Mouse (Mus musculus) heart, embryonic 16.5 days (tissue): ENCODE results near the gene Eif4a1. TPM values are rescaled to one million over a fixed set of nuclear protein-coding genes. Genes with fewer than 3 reads are reported as not detected.
A peak's percentile ranks its signal among the peaks of the same experiment; 100 is the strongest.

Experiments
- ATAC-seq: fragments of 200-750 bp; cut with Nextera tagmentation; replicated peaks from 2 replicates; pipeline ENCODE4 v1.8.0; 2017; ENCODE audit warnings: moderate number of reproducible peaks; ENCODE audit not compliant: insufficient read depth, low FRiP score; ENCODE audit errors: extremely low read depth
- H3K27ac ChIP-seq: fragments of 300-500 bp; sonication (generic); 2 replicates; pipeline ENCODE4 v1.5.1; 2014; ENCODE audit warnings: mild to moderate bottlenecking, low read length, control low read depth, moderate library complexity
- H3K27me3 ChIP-seq: fragments of 300-500 bp; sonication (generic); 2 replicates; pipeline ENCODE4 v1.6.1; 2014; ENCODE audit warnings: low read length, mixed read lengths; ENCODE audit not compliant: control insufficient read depth, insufficient read depth
- H3K36me3 ChIP-seq: fragments of 300-500 bp; sonication (generic); 2 replicates; pipeline ENCODE4 v1.6.1; 2014; ENCODE audit not compliant: control insufficient read depth, insufficient read depth
- H3K4me1 ChIP-seq: fragments of 300-500 bp; sonication (generic); 2 replicates; pipeline ENCODE4 v1.6.1; 2014; ENCODE audit warnings: low read length, mixed read lengths; ENCODE audit not compliant: control insufficient read depth, insufficient read depth
- H3K4me2 ChIP-seq: fragments of 300-500 bp; sonication (generic); 2 replicates; pipeline ENCODE4 v1.6.1; 2014; ENCODE audit warnings: low read depth, mild to moderate bottlenecking, control low read depth, low read length
- H3K4me3 ChIP-seq: fragments of 300-500 bp; sonication (generic); 2 replicates; pipeline ENCODE4 v1.5.1; 2014; ENCODE audit warnings: mild to moderate bottlenecking, control low read depth, low read length
- H3K9ac ChIP-seq: fragments of 300-500 bp; sonication (generic); 2 replicates; pipeline ENCODE4 v1.6.1; 2014; ENCODE audit warnings: low read length, control low read depth
- H3K9me3 ChIP-seq: fragments of 300-500 bp; sonication (generic); replicated peaks from 2 replicates; pipeline ENCODE4 v1.6.1; 2016; ENCODE audit warnings: low read length; ENCODE audit not compliant: control insufficient read depth
- WGBS: fragments of 180-500 bp; shearing (Covaris S2); extraction: QIAGEN DNeasy Blood & Tissue Kit; methylation state at CpG from one replicate; pipeline ENCODE4 v1.1.7; 2014; 5-methylcytosine and 5-hydroxymethylcytosine counted together
- polyA plus RNA-seq: library from polyadenylated mRNA; unstranded; fragments of >200 nt; fragmentation: Nextera tagmentation; extraction: Ambion mirVana; gene quantifications from 2 replicates; pipeline ENCODE4 v1.2.1, GENCODE M21; 2015

The Eif4a1 gene
- polyA plus RNA-seq = 337 and 346 TPM in 2 replicates

GRCm38 (mm10) chr11:69672211-69672706 is at the start of gene Eif4a1:
TSS of gene Eif4a1 (minus strand) at chr11:69672423.
- Histone ChIP-seq H3K4me3 (peak within 1 kb of the TSS; percentile 100), H3K9ac (peak within 1 kb of the TSS; percentile 100), H3K9me3 (no peaks in the 10 kb centered on the region), H3K4me2 (peak within 1 kb of the TSS; percentile 97), H3K27me3 (no peaks in the 10 kb centered on the region), H3K27ac (peak within 1 kb of the TSS; percentile 98), H3K36me3 (peaks cover 65% of the 10 kb centered on the region), H3K4me1 (peaks cover 23% of the 10 kb centered on the region)
- ATAC-seq = peak; percentile 98
- under 1% methylated on average over 36 of the region's 36 CpGs for WGBS

GRCm38 (mm10) chr11:69720852-69721251 is 48.6 kb upstream of the Eif4a1 start:
- no peak for ATAC-seq
- no peaks in the 10 kb centered on the region for H3K36me3 ChIP-seq
- peaks cover 3% of the 10 kb centered on the region for H3K4me1 ChIP-seq
- H3K27me3 ChIP-seq = no peaks in the 10 kb centered on the region
- H3K9ac ChIP-seq = no peak overlapping the region
- no peak overlapping the region for H3K27ac ChIP-seq
- 79% methylated on average over 6 of the region's 6 CpGs for WGBS
- H3K9me3 ChIP-seq = no peaks in the 10 kb centered on the region
- no peak overlapping the region for H3K4me2 ChIP-seq
- H3K4me3 ChIP-seq = no peak overlapping the region

- Histone ChIP-seq H3K27me3 (no peaks in the 10 kb centered on the region), H3K4me1 (peaks cover 5% of the 10 kb centered on the region), H3K27ac (no peak overlapping the region), H3K4me2 (no peak overlapping the region), H3K36me3 (no peaks in the 10 kb centered on the region), H3K9ac (no peak overlapping the region), H3K4me3 (no peak overlapping the region), H3K9me3 (no peaks in the 10 kb centered on the region; the same call in 1 of the 2 replicates)
- 65% methylated on average over 6 of the region's 6 CpGs for whole genome bisulfite sequencing
- ATAC-seq = no peak
Observed at GRCm38 (mm10) chr11:69719423-69719822, 47.2 kb upstream of the Eif4a1 start.

GRCm38 (mm10) chr11:69718661-69719060 is 46.4 kb upstream of the Eif4a1 start:
- Histone ChIP-seq H3K27ac (no peak overlapping the region), H3K4me2 (peak overlapping the region; percentile 15; the same call in 1 of the 2 replicates), H3K9ac (no peak overlapping the region), H3K36me3 (no peaks in the 10 kb centered on the region), H3K4me1 (peaks cover 5% of the 10 kb centered on the region), H3K9me3 (no peaks in the 10 kb centered on the region; the same call in 1 of the 2 replicates), H3K27me3 (no peaks in the 10 kb centered on the region), H3K4me3 (no peak overlapping the region)
- ATAC-seq = no peak
- 35% methylated on average over 15 of the region's 15 CpGs for WGBS

GRCm38 (mm10) chr11:69716953-69717352 is 44.7 kb upstream of the Eif4a1 start:
- Histone ChIP-seq H3K36me3 (no peaks in the 10 kb centered on the region), H3K4me1 (peaks cover 5% of the 10 kb centered on the region), H3K4me2 (no peak overlapping the region), H3K27me3 (no peaks in the 10 kb centered on the region), H3K4me3 (no peak overlapping the region), H3K27ac (no peak overlapping the region), H3K9ac (no peak overlapping the region), H3K9me3 (no peaks in the 10 kb centered on the region; the same call in 1 of the 2 replicates)
- WGBS = 72% methylated on average over 4 of the region's 4 CpGs
- no peak for ATAC-seq

DNA sequence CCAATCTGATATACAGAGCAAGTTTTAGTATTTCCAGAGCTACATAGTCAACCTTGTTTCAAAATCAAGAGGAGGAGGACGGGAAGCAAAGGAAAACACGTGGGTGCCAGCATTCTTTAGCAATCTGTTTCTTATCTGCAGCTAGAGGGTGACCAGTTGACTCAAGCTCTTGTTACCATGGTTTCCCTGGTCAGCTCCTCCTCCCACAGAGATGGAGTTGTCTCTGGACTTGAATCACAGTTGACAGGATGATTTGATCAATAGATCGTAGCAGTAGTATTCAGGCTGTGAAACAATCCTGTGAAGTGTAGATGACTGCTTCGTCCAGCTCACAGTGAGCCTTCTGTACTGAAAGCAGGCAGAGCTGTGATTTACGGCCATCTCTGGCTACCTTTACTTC is 43.7 kb upstream of the Eif4a1 start:
- no peak overlapping the region for H3K4me2 ChIP-seq
- 25% methylated on average over 5 of the region's 5 CpGs for WGBS
- H3K27ac ChIP-seq = no peak overlapping the region
- peaks cover 5% of the 10 kb centered on the region for H3K4me1 ChIP-seq
- H3K27me3 ChIP-seq = no peaks in the 10 kb centered on the region
- no peak for ATAC-seq
- no peaks in the 10 kb centered on the region for H3K36me3 ChIP-seq
- no peak overlapping the region for H3K9ac ChIP-seq
- no peaks in the 10 kb centered on the region; the same call in 1 of the 2 replicates for H3K9me3 ChIP-seq
- no peak overlapping the region for H3K4me3 ChIP-seq

- Histone ChIP-seq H3K4me1 (peaks cover 5% of the 10 kb centered on the region), H3K9ac (no peak overlapping the region), H3K27ac (no peak overlapping the region), H3K36me3 (no peaks in the 10 kb centered on the region), H3K4me3 (no peak overlapping the region), H3K4me2 (no peak overlapping the region), H3K27me3 (no peaks in the 10 kb centered on the region), H3K9me3 (no peaks in the 10 kb centered on the region; the same call in 1 of the 2 replicates)
- 60% methylated on average over 9 of the region's 9 CpGs for WGBS
- no peak for ATAC-seq
Observed at GRCm38 (mm10) chr11:69715482-69715881, 43.3 kb upstream of the Eif4a1 start.

- H3K27ac ChIP-seq = no peak overlapping the region
- H3K4me3 ChIP-seq = no peak overlapping the region
- no peak overlapping the region for H3K9ac ChIP-seq
- peaks cover 5% of the 10 kb centered on the region for H3K4me1 ChIP-seq
- no peaks in the 10 kb centered on the region for H3K36me3 ChIP-seq
- no peak for ATAC-seq
- H3K27me3 ChIP-seq = no peaks in the 10 kb centered on the region
- H3K4me2 ChIP-seq = no peak overlapping the region
- no peaks in the 10 kb centered on the region; the same call in 1 of the 2 replicates for H3K9me3 ChIP-seq
- WGBS = 66% methylated on average over 18 of the region's 18 CpGs
Observed at GRCm38 (mm10) chr11:69714636-69715329, 42.6 kb upstream of the Eif4a1 start.

DNA sequence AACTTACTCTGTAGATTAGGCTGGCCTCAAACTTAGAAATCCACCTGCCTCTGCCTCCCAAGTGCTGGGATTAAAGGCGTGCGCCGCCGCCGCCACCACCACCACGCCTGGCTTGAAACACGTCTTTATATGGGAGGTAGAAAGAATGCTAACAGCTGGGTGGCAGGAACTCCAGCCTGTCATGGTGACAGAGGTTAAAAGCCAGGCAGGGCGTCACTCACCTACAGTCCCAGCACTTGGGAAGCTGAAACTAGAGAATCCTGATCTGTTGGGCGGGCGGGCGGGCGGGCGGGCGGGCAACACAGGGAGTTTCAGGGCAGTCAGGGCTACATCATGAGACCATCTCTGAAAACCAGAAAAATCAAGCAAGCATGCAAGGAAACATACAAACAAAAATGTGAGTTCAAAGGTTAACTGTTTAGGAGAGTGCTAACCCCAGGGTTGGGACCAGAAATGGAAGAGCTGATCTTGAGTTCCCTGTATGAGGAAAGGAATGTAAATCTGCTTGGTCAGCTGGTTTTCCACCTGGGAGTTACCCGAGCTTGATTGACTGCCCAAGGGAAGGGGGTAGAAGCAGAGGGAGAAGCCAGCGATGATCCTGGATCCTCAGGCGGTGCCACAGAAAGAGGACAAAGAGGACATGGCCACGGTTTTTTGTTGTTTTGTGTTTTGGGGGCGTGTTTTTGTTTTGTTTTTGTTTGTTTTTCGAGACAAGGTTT is 40.9 kb upstream of the Eif4a1 start:
- no peaks in the 10 kb centered on the region; the same call in 1 of the 2 replicates for H3K9me3 ChIP-seq
- no peaks in the 10 kb centered on the region for H3K27me3 ChIP-seq
- no peaks in the 10 kb centered on the region for H3K36me3 ChIP-seq
- H3K4me3 ChIP-seq = no peak overlapping the region
- peaks cover 5% of the 10 kb centered on the region for H3K4me1 ChIP-seq
- no peak overlapping the region for H3K9ac ChIP-seq
- H3K27ac ChIP-seq = no peak overlapping the region
- no peak for ATAC-seq
- H3K4me2 ChIP-seq = no peak overlapping the region
- 79% methylated on average over 20 of the region's 20 CpGs for WGBS
